In the genomic region with DNA sequence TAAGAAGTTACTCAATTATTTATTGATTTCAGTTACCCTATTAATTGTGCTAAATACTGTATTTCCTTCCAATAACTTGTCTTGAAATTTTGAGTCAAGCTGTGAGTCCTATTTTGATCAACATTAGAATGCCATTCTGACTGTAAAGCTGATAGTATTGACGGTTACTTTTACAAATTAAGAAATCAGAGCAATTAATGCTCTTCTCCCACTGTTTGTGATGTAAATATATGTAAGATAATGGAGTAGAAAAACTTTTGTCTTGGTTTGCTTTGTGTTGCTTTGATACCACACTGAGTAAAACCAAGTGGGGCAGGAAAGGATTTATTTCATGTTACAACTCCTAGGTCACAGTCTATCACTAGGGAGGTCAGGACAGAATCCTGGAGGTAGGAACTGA, we compare ENCODE assay signal across 33 mouse cellular contexts.
"Had no signal": no experiment of that assay in that cellular context is flagged by ENCODE, and none has a peak within 500 bp of the region (broad histone marks: within the 10 kb centered on the region; RNA-seq: fewer than 3 reads in every experiment).

No protein-coding gene starts in this region.

- H3K27me3 ChIP-seq: heart, embryonic 13.5 days; heart, embryonic 15.5 days; hindbrain, embryonic 12.5 days; hindbrain, embryonic 13.5 days; hindbrain, embryonic 15.5 days; intestine, embryonic 15.5 days; kidney, embryonic 15.5 days had no signal

- H3K9me3 ChIP-seq: heart, embryonic 13.5 days; heart, embryonic 15.5 days; hindbrain, embryonic 10.5 days; hindbrain, embryonic 12.5 days; hindbrain, embryonic 13.5 days; hindbrain, embryonic 15.5 days; intestine, embryonic 15.5 days; kidney, embryonic 15.5 days had no signal

- H3K27ac ChIP-seq: heart, embryonic 13.5 days; heart, embryonic 15.5 days; hindbrain, embryonic 10.5 days; hindbrain, embryonic 12.5 days; hindbrain, embryonic 13.5 days; hindbrain, embryonic 14.5 days; hindbrain, embryonic 15.5 days; hindbrain, postnatal 0 days; intestine, embryonic 15.5 days; kidney, embryonic 15.5 days; kidney, postnatal 0 days; layer of hippocampus, adult 2 months; left cerebral cortex, adult 2 months had no signal

- H3K9ac ChIP-seq: heart, embryonic 13.5 days; heart, embryonic 15.5 days; hindbrain, embryonic 12.5 days; hindbrain, embryonic 13.5 days; hindbrain, embryonic 14.5 days; hindbrain, embryonic 15.5 days; intestine, embryonic 15.5 days; kidney, embryonic 15.5 days had no signal

- H3K4me1 ChIP-seq: heart, embryonic 13.5 days; heart, embryonic 15.5 days; hindbrain, embryonic 12.5 days; intestine, embryonic 15.5 days had no signal

- ATAC-seq: hindbrain, embryonic 16.5 days; hindbrain, postnatal 0 days; inflammation-experienced regulatory T-cells, adult 6 months; intestine, embryonic 15.5 days; intestine, embryonic 16.5 days; intestine, postnatal 0 days had no signal

- H3K36me3 ChIP-seq: heart, embryonic 15.5 days; hindbrain, embryonic 10.5 days; hindbrain, embryonic 12.5 days; hindbrain, embryonic 13.5 days; hindbrain, embryonic 15.5 days; intestine, embryonic 15.5 days had no signal

- DNase-seq: heart, postnatal 10 days; heart, postnatal 14 days; heart, postnatal 36 days; heart, postnatal 4 days; kidney, adult 11 months; kidney, adult 18-20 months; kidney, adult 2 months; kidney, adult 8-10 months; kidney, adult 9 months; kidney, postnatal 10 days; kidney, postnatal 14 days; kidney, postnatal 25 days; kidney, postnatal 36 days; kidney, postnatal 4 days; layer of hippocampus, adult 9-11 months; layer of hippocampus, postnatal 36 days had no signal

- H3K4me3 ChIP-seq: heart, embryonic 13.5 days; heart, embryonic 15.5 days; hindbrain, embryonic 10.5 days; hindbrain, embryonic 12.5 days; hindbrain, embryonic 13.5 days; hindbrain, embryonic 15.5 days; intestine, embryonic 15.5 days; kidney, embryonic 15.5 days; layer of hippocampus, adult 2 months; left cerebral cortex, adult 2 months had no signal

- H3K4me2 ChIP-seq: heart, embryonic 13.5 days; heart, embryonic 15.5 days; hindbrain, embryonic 12.5 days; hindbrain, embryonic 13.5 days; hindbrain, embryonic 14.5 days; hindbrain, embryonic 15.5 days; intestine, embryonic 15.5 days; kidney, embryonic 15.5 days had no signal
